Mouse (Mus musculus) intestine, embryonic 15.5 days (tissue): ENCODE measurements around the gene Pde9a. TPM values are rescaled to one million over a fixed set of nuclear protein-coding genes. Genes with fewer than 3 reads are reported as not detected.
A peak's percentile ranks its signal among the peaks of the same experiment; 100 is the strongest.

Source experiments
- ATAC-seq: fragments of 200-750 bp; cut with Nextera tagmentation; 2 replicates; pipeline ENCODE4 v1.8.0; 2017; ENCODE audit warnings: moderate TSS enrichment, moderate library complexity
- H3K27ac ChIP-seq: fragments of 300-500 bp; sonication (generic); 2 replicates; pipeline ENCODE4 v1.5.1; 2015; ENCODE audit warnings: mild to moderate bottlenecking, inconsistent platforms
- H3K27me3 ChIP-seq: fragments of 300-500 bp; sonication (generic); replicated peaks from 2 replicates; pipeline ENCODE4 v1.6.1; 2015; ENCODE audit warnings: inconsistent platforms
- H3K36me3 ChIP-seq: fragments of 300-500 bp; sonication (generic); 2 replicates; pipeline ENCODE4 v1.6.1; 2015; ENCODE audit warnings: inconsistent platforms
- H3K4me1 ChIP-seq: fragments of 300-500 bp; sonication (generic); replicated peaks from 2 replicates; pipeline ENCODE4 v1.6.1; 2015; ENCODE audit warnings: inconsistent platforms
- H3K4me2 ChIP-seq: fragments of 300-500 bp; sonication (generic); replicated peaks from 2 replicates; pipeline ENCODE4 v1.6.1; 2015; ENCODE audit warnings: mild to moderate bottlenecking, inconsistent platforms
- H3K4me3 ChIP-seq: fragments of 300-500 bp; sonication (generic); replicated peaks from 2 replicates; pipeline ENCODE4 v1.5.1; 2015; ENCODE audit warnings: inconsistent platforms
- H3K9ac ChIP-seq: fragments of 300-500 bp; sonication (generic); 2 replicates; pipeline ENCODE4 v1.6.1; 2015; ENCODE audit warnings: inconsistent platforms
- H3K9me3 ChIP-seq: fragments of 300-500 bp; sonication (generic); 2 replicates; pipeline ENCODE4 v1.6.1; 2016; ENCODE audit warnings: inconsistent platforms
- WGBS: fragments of 180-500 bp; shearing (Covaris S2); methylation state at CpG from one replicate; pipeline ENCODE4 v1.1.7; 2015; 5-methylcytosine and 5-hydroxymethylcytosine counted together
- polyA plus RNA-seq: library from polyadenylated mRNA; unstranded; fragments of >200 nt; fragmentation: Nextera tagmentation; extraction: Ambion mirVana; gene quantifications from 2 replicates; pipeline ENCODE4 v1.2.1, GENCODE M21; 2015

The Pde9a gene
- polyA plus RNA-seq, 1 experiment from 2014 or later: 55.3 TPM

- Histone ChIP-seq H3K27me3 (no peaks in the 10 kb centered on the region), H3K36me3 (no peaks in the 10 kb centered on the region), H3K4me2 (no peak overlapping the region), H3K4me3 (no peak overlapping the region), H3K4me1 (no peaks in the 10 kb centered on the region), H3K27ac (no peak overlapping the region), H3K9ac (no peak overlapping the region), H3K9me3 (no peaks in the 10 kb centered on the region)
- WGBS: 75% methylated on average over 5 of the region's 5 CpGs
- ATAC-seq: no peak
Observed at GRCm38 (mm10) chr17:31365586-31366166, 20.3 kb upstream of the Pde9a start.

DNA sequence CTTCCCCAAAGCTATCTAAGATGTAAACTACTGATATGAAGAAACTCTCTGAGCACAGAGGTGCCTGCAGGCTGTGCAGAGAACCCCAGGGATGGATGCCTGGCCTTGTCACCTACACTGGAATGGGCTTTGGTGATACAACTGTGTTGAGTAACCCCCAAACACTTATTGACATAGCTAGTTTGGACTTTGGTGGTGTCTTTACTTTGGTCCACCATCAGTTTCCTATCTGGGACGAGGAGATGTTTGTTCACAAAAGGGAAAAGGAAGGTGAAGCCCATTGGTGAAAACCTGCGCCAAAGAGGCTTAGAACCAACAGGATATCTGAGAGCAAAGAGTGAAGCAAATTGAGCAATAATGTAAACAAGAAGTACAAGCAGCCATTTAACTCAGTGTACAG is 15.8 kb upstream of the Pde9a start:
- no peak overlapping the region for H3K4me3 ChIP-seq
- WGBS: 69% methylated on average over 2 of the region's 2 CpGs
- ATAC-seq: no peak
- H3K27me3 ChIP-seq: no peaks in the 10 kb centered on the region
- no peaks in the 10 kb centered on the region for H3K9me3 ChIP-seq
- H3K9ac ChIP-seq: no peak overlapping the region
- H3K4me2 ChIP-seq: no peak overlapping the region
- H3K36me3 ChIP-seq: no peaks in the 10 kb centered on the region
- H3K27ac ChIP-seq: no peak overlapping the region
- H3K4me1 ChIP-seq: no peaks in the 10 kb centered on the region

GRCm38 (mm10) chr17:31370931-31371330 is 15.1 kb upstream of the Pde9a start:
- Histone ChIP-seq H3K4me1 (no peaks in the 10 kb centered on the region), H3K4me3 (no peak overlapping the region), H3K9me3 (no peaks in the 10 kb centered on the region), H3K9ac (no peak overlapping the region), H3K4me2 (no peak overlapping the region), H3K27ac (no peak overlapping the region), H3K36me3 (no peaks in the 10 kb centered on the region), H3K27me3 (no peaks in the 10 kb centered on the region)
- ATAC-seq: no peak

- Histone ChIP-seq H3K4me2 (0 out of 2 replicates have a peak overlapping the region, but pooled peaks have one; percentile 4), H3K4me1 (0 out of 2 replicates have a peak, but pooled peaks cover 9% of the 10 kb centered on the region), H3K9me3 (no peaks in the 10 kb centered on the region), H3K4me3 (no peak overlapping the region), H3K27ac (no peak overlapping the region), H3K9ac (no peak overlapping the region), H3K27me3 (no peaks in the 10 kb centered on the region), H3K36me3 (no peaks in the 10 kb centered on the region)
- WGBS: 12% methylated on average over 7 of the region's 7 CpGs
- ATAC-seq: no peak
Observed at GRCm38 (mm10) chr17:31377961-31378360, 8.0 kb upstream of the Pde9a start.

GRCm38 (mm10) chr17:31378361-31378761 is 7.6 kb upstream of the Pde9a start:
- WGBS: 62% methylated on average over 10 of the region's 10 CpGs
- Histone ChIP-seq H3K4me2 (0 out of 2 replicates have a peak overlapping the region, but pooled peaks have one; percentile 4), H3K36me3 (no peaks in the 10 kb centered on the region), H3K9ac (no peak overlapping the region), H3K4me1 (peaks cover 11% of the 10 kb centered on the region; the same call in 1 of the 2 replicates), H3K9me3 (no peaks in the 10 kb centered on the region), H3K27ac (no peak overlapping the region), H3K27me3 (no peaks in the 10 kb centered on the region), H3K4me3 (no peak overlapping the region)
- ATAC-seq: no peak

DNA sequence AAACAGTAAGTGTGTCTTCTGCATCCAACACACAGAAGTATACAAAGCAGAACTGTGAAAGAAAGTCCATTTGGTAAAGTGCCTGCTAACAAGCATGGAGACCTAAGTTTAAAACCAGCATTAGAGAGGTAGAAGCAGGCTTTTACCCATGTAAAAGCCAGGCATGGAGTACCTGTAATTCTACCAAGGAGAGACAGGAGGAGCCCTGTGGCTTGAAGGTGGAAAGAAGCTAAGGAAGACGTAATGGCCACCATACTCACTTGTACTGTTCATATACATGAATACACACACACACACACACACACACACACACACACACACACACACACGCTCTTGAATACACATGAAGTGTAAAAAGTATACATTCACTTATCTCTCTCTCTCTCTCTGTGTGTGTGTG is 6.9 kb upstream of the Pde9a start:
- no peak for ATAC-seq
- Histone ChIP-seq H3K9ac (no peak overlapping the region), H3K4me3 (no peak overlapping the region), H3K36me3 (no peaks in the 10 kb centered on the region), H3K4me2 (no peak overlapping the region), H3K4me1 (peaks cover 16% of the 10 kb centered on the region; the same call in 1 of the 2 replicates), H3K27me3 (no peaks in the 10 kb centered on the region), H3K9me3 (no peaks in the 10 kb centered on the region), H3K27ac (no peak overlapping the region)
- 79% methylated on average over 2 of the region's 2 CpGs for WGBS

DNA sequence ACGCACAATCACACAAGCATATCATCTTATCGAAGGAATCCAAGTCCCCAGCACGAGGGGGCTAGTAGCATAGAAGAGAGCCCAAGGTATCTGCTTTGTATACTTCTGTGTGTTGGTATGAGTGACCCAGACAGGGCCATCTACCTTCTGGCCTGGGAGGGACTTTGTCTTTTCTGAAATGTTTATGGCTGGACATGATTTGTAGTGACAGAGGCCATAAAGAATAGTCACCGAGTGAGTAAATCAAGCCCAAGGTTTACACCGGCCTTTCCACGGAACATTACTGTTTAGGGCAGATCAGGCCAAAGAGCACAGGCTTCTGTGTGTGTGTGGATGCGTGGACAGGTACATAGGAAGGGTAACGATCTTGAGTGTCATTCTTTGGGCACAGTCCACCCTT is 6.1 kb upstream of the Pde9a start:
- Histone ChIP-seq H3K27ac (no peak overlapping the region), H3K27me3 (no peaks in the 10 kb centered on the region), H3K9ac (no peak overlapping the region), H3K36me3 (no peaks in the 10 kb centered on the region), H3K9me3 (no peaks in the 10 kb centered on the region), H3K4me1 (peaks cover 22% of the 10 kb centered on the region), H3K4me3 (no peak overlapping the region), H3K4me2 (no peak overlapping the region)
- ATAC-seq: peak; percentile 48
- 31% methylated on average over 8 of the region's 8 CpGs for WGBS

DNA sequence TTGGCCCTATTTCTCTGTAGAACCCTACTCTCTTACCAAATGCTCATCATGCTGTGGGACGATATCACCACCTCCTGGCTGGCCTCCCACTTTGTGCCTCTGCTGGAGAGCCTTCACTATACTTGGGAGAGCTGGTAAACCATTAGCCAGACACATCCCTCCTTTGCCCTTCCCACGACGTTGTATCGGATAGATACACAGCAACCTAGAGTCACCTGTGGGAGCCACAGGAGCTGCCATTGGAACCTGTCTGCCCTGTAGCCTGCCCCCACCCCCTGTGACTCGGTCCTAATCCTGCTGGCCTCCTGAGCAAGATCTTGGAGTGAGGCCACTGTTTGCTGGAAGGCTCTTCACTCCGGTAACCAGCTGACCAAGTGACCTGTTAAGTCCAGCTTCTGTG is 2.7 kb upstream of the Pde9a start:
- Histone ChIP-seq H3K4me1 (peaks cover 48% of the 10 kb centered on the region), H3K9ac (no peak overlapping the region), H3K4me3 (no peak overlapping the region), H3K36me3 (no peaks in the 10 kb centered on the region), H3K9me3 (no peaks in the 10 kb centered on the region), H3K27me3 (no peaks in the 10 kb centered on the region), H3K4me2 (no peak overlapping the region), H3K27ac (peak overlapping the region; percentile 4; the same call in 1 of the 2 replicates)
- no peak for ATAC-seq
- WGBS: 65% methylated on average over 6 of the region's 6 CpGs

GRCm38 (mm10) chr17:31384968-31385627 is 912 bp upstream of the Pde9a start:
- Histone ChIP-seq H3K4me2 (peak overlapping the region; percentile 88), H3K9ac (no peak overlapping the region), H3K4me3 (no peak overlapping the region), H3K27ac (peak overlapping the region; percentile 82), H3K4me1 (peaks cover 63% of the 10 kb centered on the region), H3K27me3 (no peaks in the 10 kb centered on the region), H3K36me3 (no peaks in the 10 kb centered on the region), H3K9me3 (no peaks in the 10 kb centered on the region)
- ATAC-seq: 0 out of 2 replicates have a peak, but pooled peaks have one; percentile 10
- WGBS: 24% methylated on average over 8 of the region's 8 CpGs

GRCm38 (mm10) chr17:31386766-31387275 is 811 bp downstream of the Pde9a start:
- peak overlapping the region; percentile 88 for H3K4me2 ChIP-seq
- H3K9me3 ChIP-seq: no peaks in the 10 kb centered on the region
- H3K27ac ChIP-seq: peak overlapping the region; percentile 66; the same call in 1 of the 2 replicates
- 0 out of 2 replicates have a peak, but pooled peaks have one; percentile 1 for ATAC-seq
- no peaks in the 10 kb centered on the region for H3K27me3 ChIP-seq
- WGBS: 7% methylated on average over 7 of the region's 7 CpGs
- no peaks in the 10 kb centered on the region for H3K36me3 ChIP-seq
- peaks cover 71% of the 10 kb centered on the region for H3K4me1 ChIP-seq
- H3K9ac ChIP-seq: peak overlapping the region; percentile 73
- peak overlapping the region; percentile 78 for H3K4me3 ChIP-seq

GRCm38 (mm10) chr17:31389432-31390050 is 3.5 kb downstream of the Pde9a start:
- Histone ChIP-seq H3K36me3 (no peaks in the 10 kb centered on the region), H3K9me3 (no peaks in the 10 kb centered on the region), H3K27ac (peak overlapping the region; percentile 68), H3K27me3 (no peaks in the 10 kb centered on the region), H3K9ac (peak overlapping the region; percentile 10; the same call in 1 of the 2 replicates), H3K4me3 (no peak overlapping the region), H3K4me2 (peak overlapping the region; percentile 88), H3K4me1 (peaks cover 78% of the 10 kb centered on the region)
- ATAC-seq: no peak
- WGBS: 80% methylated on average over 3 of the region's 3 CpGs

DNA sequence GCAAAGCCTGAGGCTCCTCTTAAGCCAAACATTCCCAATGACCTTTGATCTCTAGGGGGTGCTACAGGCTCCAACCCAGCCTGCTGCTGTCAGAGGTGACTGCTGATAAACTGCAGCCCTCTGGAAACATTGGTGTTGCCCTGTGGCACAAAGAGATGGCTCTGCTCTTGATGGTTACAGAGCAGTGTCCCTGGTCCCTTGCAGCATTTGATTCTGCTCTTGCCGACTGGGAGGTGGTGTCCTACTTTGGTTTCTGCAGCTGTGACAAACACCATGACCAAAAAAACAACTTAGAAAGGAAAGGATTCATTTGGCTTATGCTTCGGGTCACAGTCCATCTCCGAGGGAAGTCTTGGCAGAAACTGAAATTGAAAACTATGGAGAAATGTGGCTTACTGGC is 5.5 kb downstream of the Pde9a start:
- Histone ChIP-seq H3K9ac (no peak overlapping the region), H3K4me2 (no peak overlapping the region), H3K36me3 (no peaks in the 10 kb centered on the region), H3K9me3 (no peaks in the 10 kb centered on the region), H3K4me3 (no peak overlapping the region), H3K27me3 (no peaks in the 10 kb centered on the region), H3K27ac (0 out of 2 replicates have a peak overlapping the region, but pooled peaks have one; percentile 13), H3K4me1 (peaks cover 66% of the 10 kb centered on the region)
- no peak for ATAC-seq
- WGBS: 29% methylated on average over 3 of the region's 3 CpGs
